Mouse (Mus musculus) E14TG2a.4 (cell line): ENCODE data around the gene AK157302.
A peak's percentile ranks its signal among the peaks of the same experiment; 100 is the strongest.
"Not testable (repeated sequence)": the region's sequence is repeated elsewhere in the genome, so short reads cannot be mapped to it uniquely, and the experiment has no call there.

ENCODE experiments used
- H3K27me3 ChIP-seq: 2 replicates; pipeline ENCODE4 v1.6.1; 2014; ENCODE audit warnings: low read length, control low read depth; ENCODE audit not compliant: insufficient read depth
- H3K36me3 ChIP-seq: 2 replicates; pipeline ENCODE4 v1.6.1; 2014; ENCODE audit warnings: low read length, control low read depth; ENCODE audit not compliant: insufficient read depth
- H3K4me1 ChIP-seq: replicated peaks from 2 replicates; pipeline ENCODE4 v1.6.1; 2014; ENCODE audit warnings: low read depth, low read length, control low read depth
- H3K4me3 ChIP-seq: replicated peaks from 2 replicates; pipeline ENCODE4 v1.5.1; 2014; ENCODE audit warnings: mild to moderate bottlenecking, low read length
- H3K9me3 ChIP-seq: 2 replicates; pipeline ENCODE4 v1.6.1; 2014; ENCODE audit warnings: low read length, control low read depth
- CTCF ChIP-seq: conservative IDR thresholded peaks from 2 replicates; pipeline ENCODE4 v1.5.1; 2014; ENCODE audit warnings: low read length
- NANOG ChIP-seq: IDR thresholded peaks from 2 replicates; pipeline ENCODE4 v1.6.1; 2014; ENCODE audit warnings: borderline replicate concordance, low read length, mixed read lengths
- POU5F1 ChIP-seq: IDR thresholded peaks from 2 replicates; pipeline ENCODE4 v1.6.1; 2014; ENCODE audit warnings: low read length, borderline replicate concordance

AK157302 gene

DNA sequence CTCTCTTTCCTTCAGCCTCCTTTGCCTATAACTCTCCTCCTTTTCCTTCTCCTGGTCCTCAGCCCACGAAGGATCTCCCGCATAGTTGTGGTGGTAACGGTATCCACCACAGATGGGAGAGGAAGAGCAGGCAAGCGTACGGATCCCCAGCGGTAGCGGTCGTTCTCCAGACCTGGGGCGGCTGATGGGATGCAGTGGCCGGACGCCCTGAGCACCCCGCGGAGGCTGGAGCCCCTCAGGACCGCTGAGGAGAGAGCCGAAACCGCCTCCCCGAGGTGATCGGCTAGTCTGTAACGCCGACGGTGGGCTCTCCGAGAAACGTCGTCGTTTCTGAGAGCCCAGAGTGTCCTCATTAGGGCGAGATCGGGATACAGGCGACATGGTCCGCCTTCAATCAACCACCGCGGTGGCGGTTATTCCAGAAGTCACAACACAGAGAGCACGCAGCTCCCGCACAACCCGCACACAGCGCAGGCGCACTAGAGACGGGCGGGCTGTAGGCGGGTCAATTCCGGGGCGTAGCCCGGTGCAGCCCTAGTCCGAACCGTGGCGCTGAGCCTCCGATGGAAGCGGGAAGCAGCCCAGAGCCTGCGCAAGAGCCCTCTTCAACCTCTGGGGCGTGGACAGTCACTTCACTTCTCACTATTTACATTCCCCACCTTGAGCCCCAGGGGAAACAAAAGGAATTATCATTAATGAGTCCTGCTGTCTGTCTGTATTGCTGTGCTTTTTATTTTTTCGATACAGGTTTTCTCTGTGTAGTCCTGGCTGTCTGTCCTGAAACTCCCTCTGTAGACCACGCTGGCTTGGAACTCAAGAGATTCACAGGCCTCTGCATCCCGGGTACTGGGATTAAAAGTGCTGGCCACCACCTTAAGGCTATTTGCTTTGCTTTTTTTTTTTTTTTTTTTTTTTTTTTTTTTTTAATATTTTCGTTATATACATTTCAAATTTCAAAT lies 26.7 kb upstream of the AK157302 start, which contains the start of gene Nkapl:
Gene Nkapl, minus strand, starts transcription at position 449 of the 959 bp plus-strand sequence.
- Histone ChIP-seq H3K4me1 (peaks cover 19% of the 10 kb centered on the region), H3K9me3 (no peaks in the 10 kb centered on the region), H3K27me3 (peaks cover 62% of the 10 kb centered on the region), H3K4me3 (peak within 1 kb of the TSS; percentile 86), H3K36me3 (no peaks in the 10 kb centered on the region)
- TF ChIP-seq CTCF, result no peak
- no peak for TF ChIP-seq POU5F1
- no peak for TF ChIP-seq NANOG

GRCm38 (mm10) chr13:21469097-21469496 lies 25.9 kb upstream of the AK157302 start:
- H3K4me3 ChIP-seq, result no peak overlapping the region
- peaks cover 19% of the 10 kb centered on the region for H3K4me1 ChIP-seq
- H3K36me3 ChIP-seq, result no peaks in the 10 kb centered on the region
- no peaks in the 10 kb centered on the region; the same call in 1 of the 2 replicates for H3K9me3 ChIP-seq
- TF ChIP-seq POU5F1 (no peak), NANOG (no peak), CTCF (no peak)
- peaks cover 64% of the 10 kb centered on the region for H3K27me3 ChIP-seq

- H3K4me1 ChIP-seq, result peaks cover 15% of the 10 kb centered on the region
- H3K4me3 ChIP-seq, result no peak overlapping the region
- no peak for TF ChIP-seq NANOG
- no peak for TF ChIP-seq POU5F1
- TF ChIP-seq CTCF, result no peak
- no peaks in the 10 kb centered on the region for H3K36me3 ChIP-seq
- H3K9me3 ChIP-seq, result peaks cover 10% of the 10 kb centered on the region
- peaks cover 52% of the 10 kb centered on the region for H3K27me3 ChIP-seq
Measured at GRCm38 (mm10) chr13:21472427-21472826, 22.6 kb upstream of the AK157302 start.

- H3K36me3 ChIP-seq, H3K4me1 ChIP-seq: not testable (repeated sequence)
- Histone ChIP-seq H3K27me3 (peaks cover 38% of the 10 kb centered on the region), H3K4me3 (peak within 1 kb of the TSS; percentile 80), H3K9me3 (peaks cover 10% of the 10 kb centered on the region)
Measured at GRCm38 (mm10) chr13:21478759-21479670, 16.0 kb upstream of the AK157302 start, which contains the start of the genes Zkscan4 and Gm10065. Gene Zkscan4 (plus strand): TSS chr13:21478907. Gene Gm10065 (minus strand): TSS chr13:21479441.

DNA sequence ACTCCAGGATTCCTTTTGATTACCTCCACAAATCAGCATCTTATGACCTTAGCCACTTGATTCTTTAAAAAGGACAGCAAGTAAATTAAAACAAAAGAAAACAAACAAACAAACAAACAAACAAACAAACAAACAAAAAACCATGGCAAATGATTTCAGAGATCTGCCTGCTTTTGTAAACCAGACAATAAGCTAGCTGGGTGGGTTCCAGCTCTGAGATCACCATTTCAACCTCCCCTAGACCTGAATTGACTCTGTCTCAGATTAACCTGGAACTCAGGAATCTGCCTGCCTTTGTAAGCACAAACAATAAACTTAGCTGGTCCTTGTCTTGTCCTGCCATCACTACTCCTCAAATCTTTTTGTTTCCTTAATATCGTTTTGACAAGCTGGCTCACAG lies 8.1 kb upstream of the AK157302 start:
- Histone ChIP-seq H3K9me3 (peaks cover 24% of the 10 kb centered on the region), H3K4me3 (no peak overlapping the region), H3K4me1 (no peaks in the 10 kb centered on the region; the same call in 1 of the 2 replicates), H3K36me3 (no peaks in the 10 kb centered on the region), H3K27me3 (peaks cover 8% of the 10 kb centered on the region; the same call in 1 of the 2 replicates)
- TF ChIP-seq POU5F1, result no peak
- TF ChIP-seq NANOG, result no peak
- TF ChIP-seq CTCF, result no peak

DNA sequence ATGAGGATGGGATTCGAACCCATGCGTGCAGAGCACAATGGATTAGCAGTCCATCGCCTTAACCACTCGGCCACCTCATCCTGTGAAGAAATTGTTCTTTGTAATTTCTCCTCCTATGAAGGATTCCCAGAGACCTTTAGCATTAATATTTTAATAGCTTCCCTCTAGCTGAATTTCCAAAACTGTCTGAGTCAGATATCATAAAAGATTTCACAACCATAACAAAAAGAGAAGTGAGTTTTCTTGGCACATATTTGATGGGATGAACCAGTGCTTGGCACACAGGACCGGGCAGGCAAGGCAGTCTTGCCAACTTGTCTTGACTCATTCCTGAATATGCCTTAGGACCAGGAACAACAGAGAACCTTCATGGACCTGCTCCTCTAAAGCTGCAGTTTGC lies 2.2 kb upstream of the AK157302 start:
- TF ChIP-seq NANOG (no peak), POU5F1 (no peak), CTCF (no peak)
- H3K4me1 ChIP-seq, result no peaks in the 10 kb centered on the region
- H3K9me3 ChIP-seq, result peaks cover 13% of the 10 kb centered on the region
- no peaks in the 10 kb centered on the region for H3K36me3 ChIP-seq
- peaks cover 12% of the 10 kb centered on the region for H3K27me3 ChIP-seq
- H3K4me3 ChIP-seq, result no peak overlapping the region

GRCm38 (mm10) chr13:21501182-21501581 lies 6.2 kb downstream of the AK157302 start, which contains the start of gene Gm11273:
Gene Gm11273 (minus strand): TSS chr13:21501418.
- H3K4me3 ChIP-seq, H3K36me3 ChIP-seq, H3K4me1 ChIP-seq, H3K9me3 ChIP-seq, H3K27me3 ChIP-seq: not testable (repeated sequence)

DNA sequence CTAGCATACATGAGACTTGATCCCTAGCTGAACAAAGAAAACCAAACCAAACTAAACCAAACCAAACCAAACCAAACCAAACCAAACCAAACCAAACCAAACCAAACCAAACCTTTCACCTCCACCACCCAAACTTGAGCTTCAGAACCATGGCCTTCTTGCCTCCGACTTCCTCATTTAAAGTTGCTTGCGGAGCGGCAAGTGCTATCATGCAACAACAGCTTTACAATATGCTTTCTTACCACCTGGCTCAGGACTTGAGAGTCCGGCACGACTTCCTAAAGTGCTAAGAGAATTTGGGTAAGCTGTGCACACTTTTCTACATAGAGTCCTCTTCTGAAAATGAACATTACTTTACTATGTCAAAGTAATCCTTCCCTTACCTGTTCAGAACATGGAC lies 7.3 kb downstream of the AK157302 start:
- peaks cover 3% of the 10 kb centered on the region for H3K27me3 ChIP-seq
- no peaks in the 10 kb centered on the region for H3K9me3 ChIP-seq
- TF ChIP-seq CTCF, result no peak
- no peak for TF ChIP-seq POU5F1
- TF ChIP-seq NANOG, result no peak
- H3K4me1 ChIP-seq, result peaks cover 4% of the 10 kb centered on the region
- no peaks in the 10 kb centered on the region for H3K36me3 ChIP-seq
- no peak overlapping the region for H3K4me3 ChIP-seq
